Mouse (Mus musculus): ENCODE measurements around the gene Gpatch4.

DNA sequence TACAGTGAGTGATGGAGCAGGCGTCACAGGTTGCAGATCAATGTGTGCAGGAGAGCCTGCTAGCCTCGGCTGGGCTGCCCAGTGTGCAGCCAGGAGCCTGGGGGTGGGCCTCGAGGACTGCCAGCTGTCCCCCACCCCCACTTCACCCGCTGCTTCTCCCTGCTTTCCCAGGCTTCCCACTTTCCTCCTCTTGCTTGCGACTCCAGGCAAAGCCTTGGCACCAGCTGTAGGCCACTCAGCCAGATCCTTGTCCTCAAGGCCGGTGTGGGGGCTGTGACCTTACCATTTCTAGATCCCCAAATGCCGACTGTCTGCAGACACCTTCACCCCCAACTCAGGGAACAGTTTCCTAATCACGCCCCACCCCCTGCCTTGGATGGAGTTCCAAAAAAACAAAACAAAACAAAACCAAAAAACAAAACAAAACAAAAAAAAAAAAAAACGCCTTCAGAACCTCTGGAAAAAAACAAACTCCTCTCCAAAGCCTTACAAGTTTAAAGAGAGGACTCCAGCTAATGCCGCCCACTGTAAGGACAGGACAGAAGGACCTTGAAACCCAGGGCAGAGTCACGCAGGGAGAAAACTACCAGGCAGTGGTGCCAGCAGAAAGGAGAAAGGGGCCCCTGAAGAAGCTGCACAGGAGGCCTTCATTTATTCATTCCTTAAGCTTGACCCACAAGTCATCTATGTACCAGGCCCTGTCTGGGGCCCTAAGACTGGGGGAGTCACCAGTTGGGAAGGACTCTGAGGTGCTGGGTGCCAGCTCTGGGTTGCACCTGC is 41.9 kb upstream of the Gpatch4 start:
- TF ChIP-seq HCFC1 (IDR thresholded peaks at IDR 0.05; ENCODE audit: low read depth, low read length) (no peak), MYB (IDR thresholded peaks at IDR 0.05; ENCODE audit: low read depth, low read length) (no peak), CTCF (IDR thresholded peaks at IDR 0.05 in 2 of 3, conservative IDR thresholded peaks at IDR 0.05 in 1 of 3; ENCODE audit: control insufficient read depth in 1 of 3, insufficient read depth in 1 of 3, low read depth in 2 of 3, low read length in 3 of 3, poor library complexity in 1 of 3, severe bottlenecking in 1 of 3) (no peak), TCF12 (IDR thresholded peaks at IDR 0.05; ENCODE audit: low read depth, low read length) (no peak), ZNF384 (IDR thresholded peaks at IDR 0.05; ENCODE audit: low read depth, low read length) (no peak), USF1 (IDR thresholded peaks at IDR 0.05; ENCODE audit: low read depth, low read length) (no peak), EP300 (IDR thresholded peaks at IDR 0.05; ENCODE audit: low read depth in 1 of 2, low read length in 2 of 2) (no peak), GATA1 (IDR thresholded peaks at IDR 0.05; ENCODE audit: low read depth, low read length) (no peak), MYC (IDR thresholded peaks at IDR 0.05; ENCODE audit: low read depth, low read length) (no peak), TAL1 (IDR thresholded peaks at IDR 0.05; ENCODE audit: low read length) (no peak), POLR2AphosphoS2 (IDR thresholded peaks at IDR 0.05; ENCODE audit: low read length) (no peak), POLR2A (IDR thresholded peaks at IDR 0.05; ENCODE audit: control insufficient read depth in 1 of 2, insufficient read depth in 1 of 2, low read depth in 1 of 2, low read length in 2 of 2, poor library complexity in 1 of 2) (no peak), CHD1 (IDR thresholded peaks at IDR 0.05; ENCODE audit: low read depth, low read length) (no peak)
